In the genomic region with DNA sequence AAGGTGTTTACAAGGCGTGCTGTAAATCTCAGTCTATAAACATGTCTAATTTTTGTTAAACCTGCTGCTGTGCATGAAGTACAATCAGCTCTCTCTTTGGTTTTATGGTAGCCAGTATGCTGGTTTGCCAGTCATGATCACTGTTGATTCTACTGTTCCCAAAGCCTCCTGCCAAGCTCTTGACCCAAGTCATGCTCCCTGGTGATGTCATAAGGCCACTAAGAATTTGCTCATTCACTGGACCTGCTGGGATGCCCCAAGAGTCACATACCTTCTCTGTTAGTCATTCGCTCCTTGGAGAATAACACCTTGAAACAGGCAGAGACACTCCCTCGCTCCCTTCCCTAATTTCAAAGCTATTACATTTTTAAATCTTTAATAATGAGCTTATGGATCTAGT, we compare ENCODE assay signal across 26 mouse cellular contexts.
DNase-seq lines count a peak whose midpoint lies in the region; ATAC-seq lines count a peak whose summit lies in the region.
"Had no signal": no experiment of that assay in that cellular context is flagged by ENCODE, and none has a peak within 500 bp of the region (broad histone marks: within the 10 kb centered on the region; RNA-seq: fewer than 3 reads in every experiment).

No protein-coding gene starts in this region.

- ATAC-seq in limb, embryonic 12.5 days (ENCODE audit: insufficient number of reproducible peaks, insufficient read depth, low FRiP score, low TSS enrichment, low read depth): peak; percentile 71; the same call in 1 of the 2 replicates
- ATAC-seq in liver, embryonic 11.5 days (replicated peaks; ENCODE audit: low FRiP score): no peak
- ATAC-seq: activated CD4-positive, CD25-positive, alpha-beta regulatory T cell, adult 4 months; forebrain, postnatal 0 days; intestine, postnatal 0 days had no signal

- H3K9me3 ChIP-seq in limb, embryonic 12.5 days: no peaks in the 10 kb centered on the region
- no peaks in the 10 kb centered on the region for H3K9me3 ChIP-seq in liver, embryonic 11.5 days (ENCODE audit: control insufficient read depth, low read length)
- H3K9me3 ChIP-seq: embryonic facial prominence, embryonic 12.5 days; heart, embryonic 13.5 days; liver, embryonic 15.5 days had no signal

- H3K4me2 ChIP-seq in limb, embryonic 12.5 days: no peak overlapping the region
- no peak overlapping the region for H3K4me2 ChIP-seq in liver, embryonic 11.5 days
- H3K4me2 ChIP-seq: embryonic facial prominence, embryonic 12.5 days; heart, embryonic 13.5 days; hindbrain, embryonic 14.5 days; liver, embryonic 15.5 days had no signal

- no peaks in the 10 kb centered on the region for H3K27me3 ChIP-seq in limb, embryonic 12.5 days
- H3K27me3 ChIP-seq in liver, embryonic 11.5 days (replicated peaks; ENCODE audit: control insufficient read depth, insufficient read depth, low read length): no peaks in the 10 kb centered on the region
- H3K27me3 ChIP-seq: CH12.LX; embryonic facial prominence, embryonic 12.5 days; heart, embryonic 13.5 days; liver, embryonic 15.5 days had no signal

- DNase-seq in lung, adult 18-20 months: peak; percentile 47 to 70
- no peak for DNase-seq in lung, postnatal 4 days
- DNase-seq in 3T3-L1 (ENCODE audit: low read depth, low spot score) (peak; percentile 82), R1 (ENCODE audit: low read depth, low spot score) (peak; percentile 32)
- no peak for DNase-seq in B cell, adult 2 months
- DNase-seq in liver, embryonic 11.5 days (ENCODE audit: low spot score): no peak
- DNase-seq: adrenal gland, adult 8-10 months; cerebellum, adult 8-10 months; cerebellum, postnatal 25 days; forebrain, postnatal 0 days; gastrocnemius, postnatal 10 days; heart, postnatal 10 days; kidney, adult 9 months; kidney, postnatal 10 days; liver; midbrain, embryonic 14.5 days; right cerebral cortex, postnatal 14 days had no signal

- H3K4me3 ChIP-seq in limb, embryonic 12.5 days (replicated peaks): no peak overlapping the region
- no peak overlapping the region for H3K4me3 ChIP-seq in liver, embryonic 11.5 days (ENCODE audit: low read depth, low read length)
- H3K4me3 ChIP-seq: embryonic facial prominence, embryonic 12.5 days; heart, embryonic 13.5 days; left cerebral cortex, adult 2 months; liver, embryonic 15.5 days had no signal

- 58% methylated on average over 3 of the region's 3 CpGs for WGBS in limb, embryonic 12.5 days
- 85% methylated on average over 3 of the region's 3 CpGs for WGBS in liver, embryonic 11.5 days

- H3K4me1 ChIP-seq in limb, embryonic 12.5 days (replicated peaks): peaks cover 7% of the 10 kb centered on the region; the same call in 1 of the 2 replicates
- no peaks in the 10 kb centered on the region for H3K4me1 ChIP-seq in liver, embryonic 11.5 days (replicated peaks; ENCODE audit: control insufficient read depth, insufficient read depth, low read length)
- H3K4me1 ChIP-seq: embryonic facial prominence, embryonic 12.5 days; heart, embryonic 13.5 days; liver, embryonic 15.5 days had no signal

- no peak overlapping the region for H3K27ac ChIP-seq in limb, embryonic 12.5 days
- no peak overlapping the region for H3K27ac ChIP-seq in liver, embryonic 11.5 days (ENCODE audit: low read depth, low read length)
- H3K27ac ChIP-seq: embryonic facial prominence, embryonic 12.5 days; heart, embryonic 13.5 days; hindbrain, embryonic 14.5 days; left cerebral cortex, adult 2 months; liver, embryonic 15.5 days had no signal

- H3K36me3 ChIP-seq in limb, embryonic 12.5 days: no peaks in the 10 kb centered on the region
- H3K36me3 ChIP-seq in liver, embryonic 11.5 days (ENCODE audit: control insufficient read depth, insufficient read depth, low read length): no peaks in the 10 kb centered on the region
- H3K36me3 ChIP-seq: embryonic facial prominence, embryonic 12.5 days; heart, embryonic 13.5 days; liver, embryonic 15.5 days had no signal

- no peak overlapping the region for H3K9ac ChIP-seq in limb, embryonic 12.5 days (replicated peaks)
- no peak overlapping the region for H3K9ac ChIP-seq in liver, embryonic 11.5 days (ENCODE audit: low read depth, low read length)
- H3K9ac ChIP-seq: embryonic facial prominence, embryonic 12.5 days; forebrain, postnatal 0 days; heart, embryonic 13.5 days; hindbrain, embryonic 14.5 days; liver, embryonic 15.5 days had no signal

Comparison
In these comparisons a context has a peak if more than half of its experiments do, and no peak if none do; other contexts are left out.
1. DNase-seq: peak in lung, adult 18-20 months (2 of 2), 3T3-L1 (single experiment) and R1 (single experiment); none in lung, postnatal 4 days (0 of 2), B cell, adult 2 months (0 of 2) and liver, embryonic 11.5 days (single experiment).